Mouse (Mus musculus) heart, embryonic 13.5 days (tissue): ENCODE data around the gene Ino80d. TPM values are rescaled to one million over a fixed set of nuclear protein-coding genes. Genes with fewer than 3 reads are reported as not detected.

ENCODE experiments used
- ATAC-seq: fragments of 200-750 bp; cut with Nextera tagmentation; 2 replicates; pipeline ENCODE4 v1.8.0; 2017; ENCODE audit warnings: moderate TSS enrichment; ENCODE audit not compliant: insufficient number of reproducible peaks, low FRiP score, low TSS enrichment; ENCODE audit errors: extremely low read depth
- H3K27ac ChIP-seq: fragments of 300-500 bp; sonication (generic); replicated peaks from 2 replicates; pipeline ENCODE4 v1.5.1; 2015; ENCODE audit warnings: moderate library complexity, mild to moderate bottlenecking, inconsistent platforms
- H3K27me3 ChIP-seq: fragments of 300-500 bp; sonication (generic); replicated peaks from 2 replicates; pipeline ENCODE4 v1.6.1; 2015; ENCODE audit warnings: mild to moderate bottlenecking, inconsistent platforms
- H3K36me3 ChIP-seq: fragments of 300-500 bp; sonication (generic); 2 replicates; pipeline ENCODE4 v1.6.1; 2015; ENCODE audit warnings: mild to moderate bottlenecking, inconsistent platforms
- H3K4me1 ChIP-seq: fragments of 300-500 bp; sonication (generic); 2 replicates; pipeline ENCODE4 v1.6.1; 2015; ENCODE audit warnings: inconsistent platforms
- H3K4me2 ChIP-seq: fragments of 300-500 bp; sonication (generic); 2 replicates; pipeline ENCODE4 v1.6.1; 2015; ENCODE audit warnings: inconsistent platforms, mild to moderate bottlenecking, moderate library complexity
- H3K4me3 ChIP-seq: fragments of 300-500 bp; sonication (generic); 2 replicates; pipeline ENCODE4 v1.5.1; 2015; ENCODE audit warnings: moderate library complexity, mild to moderate bottlenecking, inconsistent platforms
- H3K9ac ChIP-seq: fragments of 300-500 bp; sonication (generic); 2 replicates; pipeline ENCODE4 v1.6.1; 2015; ENCODE audit warnings: inconsistent platforms, mild to moderate bottlenecking, moderate library complexity
- H3K9me3 ChIP-seq: fragments of 300-500 bp; sonication (generic); 2 replicates; pipeline ENCODE4 v1.6.1; 2016; ENCODE audit warnings: inconsistent platforms
- WGBS: fragments of 180-500 bp; shearing (Covaris S2); methylation state at CpG from one replicate; pipeline ENCODE4 v1.1.7; 2015; ENCODE audit warnings: mixed read lengths; 5-methylcytosine and 5-hydroxymethylcytosine counted together
- polyA plus RNA-seq: library from polyadenylated mRNA; unstranded; fragments of >200 nt; fragmentation: Nextera tagmentation; extraction: Ambion mirVana; gene quantifications from 2 replicates; pipeline ENCODE4 v1.2.1, GENCODE M21; 2015

The Ino80d gene
- polyA plus RNA-seq, 1 experiment from 2014 or later = 7.5 TPM

- 24% methylated on average over 7 of the region's 7 CpGs for WGBS
- H3K9me3 ChIP-seq = no peaks in the 10 kb centered on the region
- H3K4me2 ChIP-seq = peak overlapping the region; percentile 61
- no peak overlapping the region for H3K9ac ChIP-seq
- no peak for ATAC-seq
- peaks cover 13% of the 10 kb centered on the region for H3K4me1 ChIP-seq
- H3K4me3 ChIP-seq = peak overlapping the region; percentile 30
- no peaks in the 10 kb centered on the region for H3K36me3 ChIP-seq
- H3K27me3 ChIP-seq = no peaks in the 10 kb centered on the region
- H3K27ac ChIP-seq = no peak overlapping the region
These were observed 128.2 kb downstream of the Ino80d start for GRCm38 (mm10) chr1:62986267-62986666.

DNA sequence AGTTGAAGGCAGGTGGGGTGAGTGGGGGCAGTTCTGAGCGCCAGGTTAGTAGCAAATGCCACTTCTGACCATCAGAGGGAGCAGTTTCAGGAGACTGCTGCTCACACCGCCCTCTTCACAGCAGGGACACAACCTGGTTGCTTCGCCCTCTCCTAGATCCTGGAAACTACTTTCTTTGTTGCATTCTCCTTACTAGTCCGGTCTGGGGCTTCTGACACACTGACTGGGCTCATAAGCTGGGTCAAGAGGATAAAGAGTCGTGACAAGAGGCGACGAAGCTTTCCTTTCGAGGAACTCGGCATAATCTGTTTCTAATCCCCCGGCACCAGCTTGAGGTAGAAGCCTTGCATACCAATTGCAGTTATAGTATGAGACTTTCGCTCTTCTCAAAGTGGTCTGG, 129.9 kb downstream of the Ino80d start:
- Histone ChIP-seq H3K27me3 (no peaks in the 10 kb centered on the region), H3K4me2 (peak overlapping the region; percentile 66), H3K9me3 (no peaks in the 10 kb centered on the region), H3K9ac (peak overlapping the region; percentile 74), H3K27ac (peak overlapping the region; percentile 55), H3K36me3 (no peaks in the 10 kb centered on the region), H3K4me3 (peak overlapping the region; percentile 47), H3K4me1 (peaks cover 11% of the 10 kb centered on the region)
- WGBS = 17% methylated on average over 11 of the region's 11 CpGs
- ATAC-seq = no peak

GRCm38 (mm10) chr1:62976742-62977141, 137.7 kb downstream of the Ino80d start:
- Histone ChIP-seq H3K4me3 (no peak overlapping the region), H3K36me3 (no peaks in the 10 kb centered on the region), H3K27ac (no peak overlapping the region), H3K9ac (no peak overlapping the region), H3K4me1 (no peaks in the 10 kb centered on the region), H3K27me3 (no peaks in the 10 kb centered on the region), H3K9me3 (no peaks in the 10 kb centered on the region), H3K4me2 (no peak overlapping the region)
- ATAC-seq = no peak
- WGBS = 73% methylated on average over 3 of the region's 3 CpGs

DNA sequence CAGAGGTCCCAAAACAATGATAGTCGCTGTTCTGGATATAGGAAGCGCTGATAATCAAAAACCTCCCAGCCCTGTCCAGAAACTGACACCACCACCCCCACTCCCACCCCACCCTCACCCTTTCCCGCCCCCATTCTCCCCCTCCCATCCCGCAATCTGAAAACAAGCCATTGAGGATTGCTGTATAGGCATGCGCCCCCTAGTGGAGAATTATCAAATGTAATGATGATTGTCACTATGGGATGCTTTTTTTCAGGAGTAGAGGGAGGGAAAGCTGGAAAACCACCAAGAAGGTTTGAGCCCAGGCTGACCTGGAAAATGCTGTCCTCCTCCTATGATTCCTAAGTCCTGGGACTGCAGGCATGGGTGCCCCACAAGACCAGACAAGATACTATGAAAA, 147.6 kb downstream of the Ino80d start:
- Histone ChIP-seq H3K27me3 (no peaks in the 10 kb centered on the region), H3K9me3 (no peaks in the 10 kb centered on the region), H3K4me2 (peak overlapping the region; percentile 48), H3K9ac (no peak overlapping the region), H3K4me3 (peak overlapping the region; percentile 17; the same call in 1 of the 2 replicates), H3K4me1 (peaks cover 9% of the 10 kb centered on the region; the same call in 1 of the 2 replicates), H3K27ac (no peak overlapping the region), H3K36me3 (no peaks in the 10 kb centered on the region)
- 18% methylated on average over 5 of the region's 5 CpGs for WGBS
- ATAC-seq = no peak

DNA sequence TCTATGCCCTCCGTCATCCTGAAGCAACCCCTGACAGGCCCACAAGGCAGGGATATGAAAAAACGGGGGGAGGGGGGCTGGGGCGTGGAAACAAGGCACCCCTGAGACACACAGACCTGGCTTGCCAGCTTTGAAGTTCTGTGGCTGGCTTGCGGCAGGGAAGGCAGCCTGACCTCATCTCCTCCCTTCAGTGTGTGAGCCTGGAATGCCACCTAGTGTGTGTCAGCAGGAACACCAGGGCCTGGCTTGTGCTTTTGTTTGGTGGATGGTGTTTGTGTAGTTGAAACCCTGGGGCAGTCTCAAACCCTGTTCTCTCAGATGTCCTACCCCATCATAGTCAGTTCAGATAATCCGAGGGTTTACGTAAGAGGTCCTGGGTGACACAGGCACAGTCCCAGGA, 150.2 kb downstream of the Ino80d start:
- H3K9me3 ChIP-seq = no peaks in the 10 kb centered on the region
- ATAC-seq = no peak
- H3K36me3 ChIP-seq = no peaks in the 10 kb centered on the region
- no peak overlapping the region for H3K4me3 ChIP-seq
- no peaks in the 10 kb centered on the region for H3K27me3 ChIP-seq
- H3K4me1 ChIP-seq = peaks cover 14% of the 10 kb centered on the region
- 15% methylated on average over 6 of the region's 6 CpGs for WGBS
- H3K4me2 ChIP-seq = no peak overlapping the region
- H3K9ac ChIP-seq = no peak overlapping the region
- H3K27ac ChIP-seq = no peak overlapping the region

- H3K9me3 ChIP-seq = no peaks in the 10 kb centered on the region
- H3K4me3 ChIP-seq = no peak overlapping the region
- H3K27ac ChIP-seq = no peak overlapping the region
- H3K36me3 ChIP-seq = no peaks in the 10 kb centered on the region
- H3K4me2 ChIP-seq = no peak overlapping the region
- H3K9ac ChIP-seq = no peak overlapping the region
- WGBS = 30% methylated on average over 1 of the region's 1 CpGs
- H3K27me3 ChIP-seq = no peaks in the 10 kb centered on the region
- no peak for ATAC-seq
- H3K4me1 ChIP-seq = peaks cover 6% of the 10 kb centered on the region
These were observed 157.4 kb downstream of the Ino80d start for GRCm38 (mm10) chr1:62956942-62957645.

- Histone ChIP-seq H3K4me1 (peaks cover 6% of the 10 kb centered on the region), H3K4me2 (no peak overlapping the region), H3K27ac (no peak overlapping the region), H3K27me3 (no peaks in the 10 kb centered on the region), H3K9me3 (no peaks in the 10 kb centered on the region), H3K4me3 (no peak overlapping the region), H3K9ac (no peak overlapping the region), H3K36me3 (no peaks in the 10 kb centered on the region)
- no peak for ATAC-seq
- 66% methylated on average over 5 of the region's 5 CpGs for WGBS
These were observed 157.9 kb downstream of the Ino80d start for GRCm38 (mm10) chr1:62956526-62956925.

- no peak overlapping the region for H3K9ac ChIP-seq
- no peaks in the 10 kb centered on the region for H3K36me3 ChIP-seq
- peaks cover 13% of the 10 kb centered on the region for H3K4me1 ChIP-seq
- H3K9me3 ChIP-seq = no peaks in the 10 kb centered on the region
- H3K4me2 ChIP-seq = no peak overlapping the region
- no peaks in the 10 kb centered on the region for H3K27me3 ChIP-seq
- 76% methylated on average over 6 of the region's 6 CpGs for WGBS
- no peak overlapping the region for H3K27ac ChIP-seq
- no peak overlapping the region for H3K4me3 ChIP-seq
- ATAC-seq = no peak
These were observed 159.1 kb downstream of the Ino80d start for GRCm38 (mm10) chr1:62955340-62955739.

DNA sequence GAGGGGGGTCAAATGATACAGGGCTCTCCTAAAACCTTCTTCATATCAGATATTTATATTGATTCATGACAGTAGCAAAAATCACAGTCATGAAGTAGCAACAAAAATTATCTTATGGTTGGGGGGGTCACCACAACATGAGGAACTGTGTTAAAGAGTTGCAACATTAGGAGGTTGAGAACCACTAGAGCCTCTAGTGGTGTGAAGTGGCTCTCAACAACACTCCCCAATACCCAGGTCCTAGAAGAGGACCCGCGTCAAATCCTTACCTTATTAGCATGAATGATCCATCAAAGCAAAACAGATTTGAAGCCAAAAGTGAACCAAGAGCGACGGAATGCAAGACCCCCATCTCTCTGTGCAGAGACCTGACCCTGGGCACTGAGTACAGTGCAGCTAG, 161.4 kb downstream of the Ino80d start:
- H3K27ac ChIP-seq = no peak overlapping the region
- H3K27me3 ChIP-seq = no peaks in the 10 kb centered on the region
- 74% methylated on average over 4 of the region's 4 CpGs for WGBS
- no peak for ATAC-seq
- no peak overlapping the region for H3K9ac ChIP-seq
- 0 out of 2 replicates have a peak, but pooled peaks cover 7% of the 10 kb centered on the region for H3K4me1 ChIP-seq
- H3K4me3 ChIP-seq = no peak overlapping the region
- no peaks in the 10 kb centered on the region for H3K9me3 ChIP-seq
- no peaks in the 10 kb centered on the region for H3K36me3 ChIP-seq
- no peak overlapping the region for H3K4me2 ChIP-seq

DNA sequence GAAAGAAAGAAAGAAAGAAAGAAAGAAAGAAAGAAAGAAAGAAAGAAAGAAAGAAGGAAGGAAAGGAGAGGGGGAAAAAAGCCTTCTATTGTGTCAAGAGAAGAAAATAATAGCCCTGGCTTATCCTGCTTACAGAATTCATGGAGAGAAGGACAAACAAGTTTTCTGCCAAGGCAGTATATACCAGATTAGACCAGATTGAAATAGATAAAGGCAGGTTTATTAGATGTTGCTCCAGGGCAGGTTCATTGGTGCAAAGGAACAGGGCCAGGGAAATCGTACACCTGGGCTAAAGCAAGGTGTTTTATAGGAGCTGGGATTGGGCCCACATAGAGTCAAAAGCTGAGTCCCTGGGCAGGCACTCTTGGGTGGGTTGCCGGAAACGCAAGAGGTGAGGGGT, 162.1 kb downstream of the Ino80d start:
- no peak for ATAC-seq
- Histone ChIP-seq H3K4me3 (no peak overlapping the region), H3K4me1 (0 out of 2 replicates have a peak, but pooled peaks cover 7% of the 10 kb centered on the region), H3K9me3 (no peaks in the 10 kb centered on the region), H3K27me3 (no peaks in the 10 kb centered on the region), H3K9ac (no peak overlapping the region), H3K4me2 (no peak overlapping the region), H3K36me3 (no peaks in the 10 kb centered on the region), H3K27ac (no peak overlapping the region)
- 83% methylated on average over 3 of the region's 3 CpGs for WGBS

- no peak for ATAC-seq
- Histone ChIP-seq H3K4me1 (0 out of 2 replicates have a peak, but pooled peaks cover 7% of the 10 kb centered on the region), H3K9me3 (no peaks in the 10 kb centered on the region), H3K27ac (no peak overlapping the region), H3K27me3 (no peaks in the 10 kb centered on the region), H3K4me3 (no peak overlapping the region), H3K36me3 (no peaks in the 10 kb centered on the region), H3K4me2 (no peak overlapping the region), H3K9ac (no peak overlapping the region)
- 51% methylated on average over 7 of the region's 7 CpGs for WGBS
These were observed 163.2 kb downstream of the Ino80d start for GRCm38 (mm10) chr1:62951067-62951809.
